ENCODE assay signal across 13 mouse cellular contexts in genomic region chr13:97760532-97760931, GRCm38 (mm10). TPM values are rescaled to one million over a fixed set of nuclear protein-coding genes. Genes with fewer than 3 reads are reported as not detected.
DNase-seq lines count a peak whose midpoint lies in the region; ATAC-seq lines count a peak whose summit lies in the region.
"Had no signal": no experiment of that assay in that cellular context is flagged by ENCODE, and none has a peak within 500 bp of the region (broad histone marks: within the 10 kb centered on the region; RNA-seq: fewer than 3 reads in every experiment).

TSS of gene Gm10260 (minus strand) at chr13:97760632.

- H3K9me3 ChIP-seq in hindbrain, embryonic 10.5 days, result no peaks in the 10 kb centered on the region
- no peaks in the 10 kb centered on the region for H3K9me3 ChIP-seq in hindbrain, embryonic 13.5 days
- H3K9me3 ChIP-seq: embryonic facial prominence, embryonic 15.5 days had no signal

- no peak within 1 kb of the TSS for H3K27ac ChIP-seq in hindbrain, embryonic 10.5 days
- H3K27ac ChIP-seq in hindbrain, embryonic 13.5 days, result no peak within 1 kb of the TSS
- H3K27ac ChIP-seq: embryonic facial prominence, embryonic 15.5 days had no signal

- no peak within 1 kb of the TSS for H3K4me3 ChIP-seq in hindbrain, embryonic 10.5 days
- H3K4me3 ChIP-seq in hindbrain, embryonic 13.5 days, result no peak within 1 kb of the TSS
- H3K4me3 ChIP-seq: embryonic facial prominence, embryonic 15.5 days had no signal

- no peak for ATAC-seq in megakaryocyte, adult 5-6 weeks (ENCODE audit: poor library complexity, severe bottlenecking)
- no peak for ATAC-seq in hindbrain, embryonic 13.5 days (ENCODE audit: low FRiP score)

- no peaks in the 10 kb centered on the region for H3K27me3 ChIP-seq in hindbrain, embryonic 10.5 days (ENCODE audit: insufficient read depth, poor library complexity, severe bottlenecking)
- H3K27me3 ChIP-seq in hindbrain, embryonic 13.5 days, result no peaks in the 10 kb centered on the region
- H3K27me3 ChIP-seq: embryonic facial prominence, embryonic 15.5 days had no signal

- peaks cover 16% of the 10 kb centered on the region for H3K4me1 ChIP-seq in hindbrain, embryonic 10.5 days (replicated peaks)
- peaks cover 14% of the 10 kb centered on the region for H3K4me1 ChIP-seq in hindbrain, embryonic 13.5 days (replicated peaks)

- intact Hi-C loops in heart, postnatal 10 days (cut with DNase I), result no loop called here

- 95% methylated on average over 11 of the region's 11 CpGs for WGBS in hindbrain, embryonic 10.5 days
- 94% methylated on average over 11 of the region's 11 CpGs for WGBS in hindbrain, embryonic 13.5 days

- no peak within 1 kb of the TSS for H3K4me2 ChIP-seq in hindbrain, embryonic 13.5 days
- H3K4me2 ChIP-seq: embryonic facial prominence, embryonic 15.5 days; liver, embryonic 11.5 days had no signal

- no peak within 1 kb of the TSS for H3K9ac ChIP-seq in hindbrain, embryonic 13.5 days
- H3K9ac ChIP-seq: embryonic facial prominence, embryonic 15.5 days had no signal

- DNase-seq in layer of hippocampus, adult 18-20 months (ENCODE audit: low spot score in 2 of 2), result no peak
- DNase-seq in layer of hippocampus, adult 9-10 months (ENCODE audit: low spot score), result no peak
- DNase-seq in adrenal gland, postnatal 14 days, result no peak
- no peak for DNase-seq in heart, postnatal 10 days
- no peak for DNase-seq in cerebellum, adult 11-12 months
- no peak for DNase-seq in hindbrain, embryonic 10.5 days (ENCODE audit: low spot score)
- DNase-seq: kidney, adult 2 months; right cerebral cortex, postnatal 4 days; thymus, postnatal 25 days had no signal

- H3K36me3 ChIP-seq in hindbrain, embryonic 10.5 days, result no peaks in the 10 kb centered on the region
- H3K36me3 ChIP-seq in hindbrain, embryonic 13.5 days, result no peaks in the 10 kb centered on the region
- H3K36me3 ChIP-seq: embryonic facial prominence, embryonic 15.5 days had no signal

RNA-seq across cellular contexts. Expression of gene Gm10260, which starts in this region (rescaled TPM):
- total RNA-seq in layer of hippocampus, adult 18-20 months (2021), result 10 to 100 TPM; 82.9 to 84.4 TPM
- total RNA-seq in adrenal gland, postnatal 14 days (2021), result 242 and 293 TPM in 2 replicates
- 100 to 1,000 TPM; 140 to 148 TPM for total RNA-seq in heart, postnatal 10 days (2021)
- total RNA-seq in megakaryocyte, adult 5-6 weeks (2015), result 15.1 and 15.7 TPM in 2 replicates
- total RNA-seq in megakaryocyte, adult 5-6 weeks (2017), result 18.9 and 21.2 TPM in 2 replicates
- polyA plus RNA-seq in hindbrain, embryonic 10.5 days (2016; fragmentation: Nextera tagmentation; extraction: Ambion mirVana), result 3.7 and 3.8 TPM in 2 replicates
- 3.2 and 3.5 TPM in 2 replicates for polyA plus RNA-seq in hindbrain, embryonic 13.5 days (2015; fragmentation: Nextera tagmentation; extraction: Ambion mirVana)
